Mouse (Mus musculus) cerebellum, postnatal 36 days (tissue): ENCODE measurements around the gene Ccl20.

Experiments used
- DNase-seq, 2 experiments: peaks; one replicate each; pipeline ENCODE4 v3.0.0; 2021 to 2022; ENCODE audit warnings: mixed read lengths in 2 of 2

Ccl20 gene

DNA sequence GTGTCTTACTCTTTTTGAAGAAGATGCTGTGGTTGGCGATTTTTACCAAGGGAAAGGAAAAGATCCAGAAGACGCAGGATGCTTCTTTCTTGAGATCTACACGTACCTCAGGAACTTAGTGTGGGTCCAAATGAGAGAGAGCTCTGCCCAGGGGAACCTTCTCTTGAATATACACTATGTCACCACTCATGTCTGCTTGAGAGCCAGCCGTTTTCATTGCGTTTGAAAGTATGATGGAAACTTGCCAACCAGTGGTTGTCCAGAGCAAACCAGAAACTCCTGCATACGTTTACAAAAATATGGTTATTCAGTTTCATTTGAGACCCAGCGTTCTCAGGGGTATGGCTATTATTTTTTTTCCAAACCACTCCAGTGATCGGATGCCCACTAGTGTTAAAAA lies 24.9 kb downstream of the Ccl20 start:
- no peak for DNase-seq

DNA sequence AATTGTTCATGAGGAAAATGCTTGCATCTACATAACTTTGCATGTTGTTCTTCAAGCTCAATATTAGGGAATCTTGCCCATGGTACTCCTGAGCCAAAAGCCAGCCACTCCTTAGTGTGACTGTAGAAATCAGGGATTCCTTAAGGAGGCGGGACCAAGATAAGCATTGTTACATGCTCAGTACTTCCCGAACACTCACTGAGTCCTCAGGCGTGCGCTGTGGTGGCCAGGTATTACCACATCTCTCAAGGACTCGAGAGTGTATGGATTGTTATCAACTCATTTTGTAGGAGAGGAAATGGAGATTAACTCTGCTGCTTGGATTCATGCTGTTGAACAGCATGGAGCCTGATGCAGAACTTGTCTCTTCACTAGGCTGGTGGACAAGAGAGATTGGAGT lies 25.5 kb downstream of the Ccl20 start:
- no peak for DNase-seq

DNA sequence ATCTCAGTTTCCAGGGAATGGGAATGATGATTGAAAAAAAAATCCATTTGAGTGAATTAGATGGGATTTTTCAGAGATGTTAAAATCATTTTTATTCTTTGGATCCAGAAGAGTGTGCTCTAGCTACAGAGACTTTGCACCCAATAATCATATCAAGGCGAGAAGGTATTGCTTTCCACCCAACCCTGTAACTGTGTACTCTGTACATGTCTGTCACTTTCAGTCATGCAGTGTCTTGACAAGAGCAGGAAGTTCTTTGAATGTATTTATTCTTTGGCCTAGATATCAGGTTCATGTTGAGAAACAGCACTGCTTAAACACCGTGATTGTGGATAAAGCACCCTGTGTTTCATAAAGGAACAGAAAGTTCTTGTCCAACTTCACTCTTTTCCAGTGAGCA lies 30.0 kb downstream of the Ccl20 start:
- no peak for DNase-seq

DNA sequence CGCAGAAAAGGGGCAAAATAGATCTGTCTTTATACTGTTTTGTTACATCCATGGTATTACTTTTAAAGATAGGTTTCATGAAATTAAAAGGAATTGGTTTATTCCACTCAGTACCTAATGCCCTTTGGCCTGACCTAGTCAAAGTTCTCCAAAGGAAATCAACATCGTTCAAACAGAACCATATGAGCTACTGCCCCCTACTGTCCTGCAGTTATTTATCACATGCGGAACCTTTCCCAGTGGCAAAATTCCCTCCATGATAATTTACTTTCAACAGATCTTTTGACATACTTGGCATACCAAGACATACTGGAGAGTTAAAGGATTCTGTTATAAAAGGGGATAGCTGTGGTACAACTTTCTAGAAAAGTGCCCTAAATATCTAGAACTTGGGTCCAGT lies 33.7 kb downstream of the Ccl20 start:
- DNase-seq, result no peak

DNA sequence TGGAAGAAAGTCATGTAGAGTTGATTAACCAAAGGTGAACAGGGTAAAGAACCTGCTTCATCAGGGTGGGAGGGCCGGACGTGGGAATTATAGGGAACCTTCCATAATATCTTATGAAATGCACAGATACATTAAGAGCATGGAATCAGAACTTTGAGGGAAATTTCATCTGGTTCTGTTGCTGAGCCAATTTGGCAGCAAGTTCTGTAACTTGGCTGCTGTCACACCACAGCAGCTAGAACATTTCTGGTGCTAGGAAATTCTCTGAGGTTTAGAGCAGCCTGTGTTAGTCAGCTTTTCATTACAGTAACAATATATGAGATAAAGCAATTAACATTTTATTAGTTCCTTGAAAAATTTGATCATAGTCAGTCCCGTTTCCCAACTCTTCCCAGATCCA lies 36.4 kb downstream of the Ccl20 start:
- no peak for DNase-seq

DNA sequence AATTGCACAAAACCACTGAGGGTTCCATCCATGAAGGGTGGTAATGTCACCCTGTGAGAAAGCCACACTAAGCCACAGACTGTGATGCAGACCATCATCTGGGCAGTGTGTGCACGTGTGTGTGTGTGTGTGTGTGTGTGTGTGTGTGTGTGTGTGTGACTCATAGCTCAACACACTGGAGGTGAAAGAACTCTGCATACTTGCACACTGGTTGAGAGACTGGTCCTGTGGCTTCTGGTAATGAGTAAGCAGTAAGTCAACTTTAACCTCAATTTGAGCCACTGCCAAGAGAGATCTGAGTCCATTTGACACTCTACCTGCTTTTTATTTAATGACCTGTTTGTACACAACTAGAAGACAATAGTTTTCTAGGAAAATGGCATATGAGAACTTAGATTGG lies 40.3 kb downstream of the Ccl20 start:
- DNase-seq, result no peak

DNA sequence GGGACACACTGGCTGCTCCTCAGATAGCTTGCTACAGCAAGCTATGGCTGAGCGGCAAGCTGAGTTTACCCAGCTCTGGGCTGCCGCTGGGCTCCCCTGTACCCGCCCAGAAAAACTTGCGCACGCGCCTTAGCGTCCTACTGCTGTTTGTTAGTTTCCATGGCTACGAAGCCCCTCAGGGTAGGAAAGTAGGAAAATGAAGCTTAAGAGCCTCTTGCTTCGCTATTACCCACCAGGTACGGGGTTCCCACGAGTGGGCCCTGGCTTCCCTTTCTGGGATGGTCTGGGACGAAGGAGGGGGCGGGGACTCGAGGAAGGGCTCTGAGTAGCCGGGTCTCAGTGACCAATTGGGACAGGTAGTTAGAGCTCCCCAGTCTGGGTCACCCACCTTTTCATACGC lies 43.0 kb downstream of the Ccl20 start, which contains the start of gene Daw1:
Gene Daw1, plus strand, starts transcription at position 150 of the 400 bp plus-strand sequence.
- peak; percentile 23 to 29 for DNase-seq

DNA sequence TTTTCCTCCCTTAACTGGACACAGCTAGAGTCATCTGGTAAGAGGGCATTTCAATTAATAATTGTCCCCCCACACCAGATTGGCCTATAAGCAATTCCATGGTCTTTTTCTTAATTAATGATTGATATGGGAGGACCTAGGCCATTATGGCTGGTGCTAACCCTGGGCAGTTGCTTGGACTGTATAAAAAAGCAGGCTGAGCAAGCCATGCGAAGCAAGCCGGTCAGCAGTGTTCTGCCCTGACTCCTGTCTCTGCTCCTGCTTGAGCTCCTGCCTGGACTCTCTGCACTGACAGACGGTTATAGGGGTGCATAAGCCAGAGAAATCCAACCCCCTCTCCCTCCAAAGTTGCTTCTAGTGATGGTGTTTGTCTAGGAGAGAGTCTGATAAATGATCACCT lies 45.1 kb downstream of the Ccl20 start:
- no peak for DNase-seq

DNA sequence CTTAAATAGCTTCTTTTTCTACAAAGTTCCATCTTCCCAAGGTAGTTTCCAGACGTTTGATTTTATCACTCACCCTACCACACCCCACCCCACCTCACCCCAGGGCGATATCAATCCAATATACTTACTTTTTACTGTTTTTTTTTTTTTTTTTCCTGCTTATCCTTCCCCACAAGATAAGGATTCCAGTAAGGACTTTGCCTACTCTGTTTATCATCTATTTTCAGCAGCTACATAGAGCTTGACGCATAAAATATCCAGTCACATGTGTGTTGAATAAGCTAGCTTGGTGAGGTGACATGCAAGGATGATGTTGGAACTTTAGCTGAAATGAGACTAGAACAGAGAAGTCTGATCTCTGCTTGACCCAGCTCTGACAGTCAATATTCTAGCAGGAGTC lies 47.5 kb downstream of the Ccl20 start:
- DNase-seq, result no peak
